Mouse (Mus musculus) CH12.LX (cell line): Measurements from ENCODE around the gene Olfr374. TPM values are rescaled to one million over a fixed set of nuclear protein-coding genes. Genes with fewer than 3 reads are reported as not detected.

ENCODE experiments used
- DNase-seq: peaks from one replicate; pipeline ENCODE4 v3.0.0-alpha.2; 2013; ENCODE audit errors: extremely low read depth
- H3K27ac ChIP-seq: 2 replicates; pipeline ENCODE4 v1.5.1; 2012; ENCODE audit warnings: low read depth, mild to moderate bottlenecking, control low read depth, moderate library complexity; ENCODE audit not compliant: insufficient read depth
- H3K27me3 ChIP-seq: replicated peaks from 2 replicates; pipeline ENCODE3; 2012; ENCODE audit warnings: inconsistent platforms
- H3K36me3 ChIP-seq, 2 experiments: replicated peaks in 1 of 2; 2 replicates each; pipeline versions ENCODE3 to v1.6.1; 2012; ENCODE audit warnings: inconsistent platforms in 1 of 2, low read length in 1 of 2, mild to moderate bottlenecking in 1 of 2, mixed read lengths in 1 of 2, moderate library complexity in 1 of 2; ENCODE audit not compliant: control insufficient read depth in 1 of 2, insufficient read depth in 1 of 2
- H3K4me1 ChIP-seq, 2 experiments: 2 replicates each; pipeline ENCODE4 v1.6.1; 2012; ENCODE audit warnings: inconsistent platforms in 1 of 2, moderate library complexity in 1 of 2; ENCODE audit not compliant: insufficient read depth in 2 of 2, control insufficient read depth in 1 of 2
- H3K4me2 ChIP-seq: 2 replicates; pipeline ENCODE4 v1.6.1; 2012; ENCODE audit warnings: low read depth, mild to moderate bottlenecking, control low read depth; ENCODE audit not compliant: poor library complexity, insufficient read depth, severe bottlenecking
- H3K4me3 ChIP-seq, 3 experiments: fragments of 150-350 bp in 1 of 3; sonication (generic) in 1 of 3; replicated peaks in 1 of 3; 2 replicates each; pipeline versions ENCODE3 to v1.5.1; 2011 to 2012; ENCODE audit warnings: low read depth in 2 of 3, low read length in 2 of 3, mild to moderate bottlenecking in 2 of 3, moderate library complexity in 2 of 3, control low read depth in 1 of 3, improper control_type of control experiment in 1 of 3, inconsistent platforms in 1 of 3, mixed read lengths in 1 of 3; ENCODE audit not compliant: poor library complexity in 1 of 3
- H3K79me2 ChIP-seq: replicated peaks from 2 replicates; pipeline ENCODE4 v1.6.1; 2012; ENCODE audit warnings: mild to moderate bottlenecking, moderate library complexity; ENCODE audit not compliant: control insufficient read depth, poor library complexity, insufficient read depth, severe bottlenecking; ENCODE audit errors: extremely low read depth
- H3K9ac ChIP-seq: 2 replicates; pipeline ENCODE4 v1.6.1; 2012; ENCODE audit warnings: low read depth, mild to moderate bottlenecking, control low read depth, moderate library complexity; ENCODE audit not compliant: insufficient read depth
- H3K9me3 ChIP-seq: replicated peaks from 2 replicates; pipeline ENCODE3; 2012; ENCODE audit warnings: low read length, inconsistent platforms, mixed read lengths
- BHLHE40 ChIP-seq: IDR thresholded peaks from 2 replicates; pipeline ENCODE4 v1.6.1; 2011; ENCODE audit warnings: mild to moderate bottlenecking, low read depth, low read length, improper control_type of control experiment
- CHD1 ChIP-seq: IDR thresholded peaks from 2 replicates; pipeline ENCODE4 v1.6.1; 2012; ENCODE audit warnings: low read depth, low read length, improper control_type of control experiment, inconsistent platforms
- CTCF ChIP-seq, 2 experiments: IDR thresholded peaks in 1 of 2; conservative IDR thresholded peaks in 1 of 2; 2 replicates each; pipeline ENCODE4 v1.5.1; 2011 to 2012; ENCODE audit warnings: low read depth in 2 of 2, low read length in 2 of 2, improper control_type of control experiment in 1 of 2, inconsistent platforms in 1 of 2, mild to moderate bottlenecking in 1 of 2, moderate library complexity in 1 of 2
- E2F4 ChIP-seq: IDR thresholded peaks from 2 replicates; pipeline ENCODE4 v1.6.1; 2011; ENCODE audit warnings: low read depth, low read length, improper control_type of control experiment; ENCODE audit not compliant: insufficient replicate concordance
- ETS1 ChIP-seq: conservative IDR thresholded peaks from 2 replicates; pipeline ENCODE4 v1.6.1; 2012; ENCODE audit warnings: low read depth, mild to moderate bottlenecking, inconsistent platforms, low read length, improper control_type of control experiment, moderate library complexity
- GABPA ChIP-seq: IDR thresholded peaks from 2 replicates; pipeline ENCODE4 v1.6.1; 2012; ENCODE audit warnings: low read depth, low read length, improper control_type of control experiment, inconsistent platforms; ENCODE audit not compliant: insufficient replicate concordance
- HCFC1 ChIP-seq: IDR thresholded peaks from 2 replicates; pipeline ENCODE4 v1.6.1; 2012; ENCODE audit warnings: low read depth, mild to moderate bottlenecking, inconsistent platforms, low read length, improper control_type of control experiment
- IRF4 ChIP-seq: IDR thresholded peaks from 2 replicates; pipeline ENCODE4 v1.6.1; 2014; ENCODE audit warnings: low read depth, mild to moderate bottlenecking, inconsistent platforms, low read length, improper control_type of control experiment
- JUN ChIP-seq: IDR thresholded peaks from 2 replicates; pipeline ENCODE4 v1.6.1; 2011; ENCODE audit warnings: low read depth, mild to moderate bottlenecking, low read length, improper control_type of control experiment, moderate library complexity; ENCODE audit not compliant: insufficient read depth
- JUND ChIP-seq: conservative IDR thresholded peaks from 2 replicates; pipeline ENCODE4 v1.6.1; 2011; ENCODE audit warnings: low read depth, low read length, improper control_type of control experiment
- KAT2A ChIP-seq: IDR thresholded peaks from 2 replicates; pipeline ENCODE4 v1.6.1; 2012; ENCODE audit warnings: low read length, improper control_type of control experiment, inconsistent platforms; ENCODE audit not compliant: insufficient replicate concordance
- MAX ChIP-seq: IDR thresholded peaks from 2 replicates; pipeline ENCODE4 v1.6.1; 2011; ENCODE audit warnings: low read length, improper control_type of control experiment
- MAZ ChIP-seq: IDR thresholded peaks from 2 replicates; pipeline ENCODE4 v1.6.1; 2012; ENCODE audit warnings: low read depth, mild to moderate bottlenecking, inconsistent platforms, low read length, improper control_type of control experiment, moderate library complexity
- MEF2A ChIP-seq: IDR thresholded peaks from 2 replicates; pipeline ENCODE4 v1.6.1; 2014; ENCODE audit warnings: low read depth, mild to moderate bottlenecking, inconsistent platforms, low read length, improper control_type of control experiment, borderline replicate concordance
- MYC ChIP-seq: IDR thresholded peaks from 2 replicates; pipeline ENCODE4 v1.6.1; 2011; ENCODE audit warnings: low read depth, mild to moderate bottlenecking, improper control_type of control experiment, low read length
- POLR2A ChIP-seq: IDR thresholded peaks from 2 replicates; pipeline ENCODE4 v1.6.1; 2011; ENCODE audit warnings: low read depth, mild to moderate bottlenecking, improper control_type of control experiment, low read length
- RAD21 ChIP-seq: IDR thresholded peaks from 2 replicates; pipeline ENCODE4 v1.6.1; 2011; ENCODE audit warnings: low read depth, mild to moderate bottlenecking, low read length, improper control_type of control experiment, moderate library complexity
- SIN3A ChIP-seq: IDR thresholded peaks from 2 replicates; pipeline ENCODE4 v1.6.1; 2012; ENCODE audit warnings: low read length, improper control_type of control experiment, inconsistent platforms
- TBP ChIP-seq: conservative IDR thresholded peaks from 2 replicates; pipeline ENCODE4 v1.6.1; 2011; ENCODE audit warnings: low read depth, low read length, improper control_type of control experiment
- UBTF ChIP-seq: IDR thresholded peaks from 2 replicates; pipeline ENCODE4 v1.6.1; 2012; ENCODE audit warnings: low read depth, mild to moderate bottlenecking, inconsistent platforms, low read length, improper control_type of control experiment, moderate library complexity
- USF1 ChIP-seq: IDR thresholded peaks from 2 replicates; pipeline ENCODE4 v1.6.1; 2014; ENCODE audit warnings: low read depth, mild to moderate bottlenecking, inconsistent platforms, low read length, improper control_type of control experiment
- USF2 ChIP-seq: conservative IDR thresholded peaks from 2 replicates; pipeline ENCODE4 v1.6.1; 2011; ENCODE audit warnings: low read depth, low read length, improper control_type of control experiment
- ZC3H11A ChIP-seq: IDR thresholded peaks from 2 replicates; pipeline ENCODE4 v1.6.1; 2012; ENCODE audit warnings: low read depth, mild to moderate bottlenecking, inconsistent platforms, low read length, improper control_type of control experiment
- ZKSCAN1 ChIP-seq: IDR thresholded peaks from 2 replicates; pipeline ENCODE4 v1.6.1; 2012; ENCODE audit warnings: low read depth, inconsistent platforms, low read length, improper control_type of control experiment, borderline replicate concordance
- ZNF384 ChIP-seq: IDR thresholded peaks from 2 replicates; pipeline ENCODE4 v1.6.1; 2012; ENCODE audit warnings: low read depth, low read length, improper control_type of control experiment, inconsistent platforms
- dilution Hi-C: fragments of 300-500 bp; cut with MboI; formaldehyde crosslinking; loops from 2 replicates; pipeline ENCODE4 v1.14.3; 2020; ENCODE audit warnings: low sequenced_read_pairs; ENCODE audit not compliant: extremely low pct_unique_long_range_greater_than_20kb, extremely low pct_ligation_motif_present
- in situ Hi-C: fragments of 300-500 bp; cut with MboI; formaldehyde crosslinking; loops from 3 replicates; pipeline ENCODE4 v1.14.3; 2019; ENCODE audit warnings: low sequenced_read_pairs, low pct_ligation_motif_present, low pct_unique_long_range_greater_than_20kb, mixed read lengths
- polyA plus RNA-seq: library from polyadenylated mRNA; unstranded; fragments of >175 nt; gene quantifications from 2 replicates; pipeline ENCODE4 v1.2.1, GENCODE M21; 2012; ENCODE audit warnings: low read depth; ENCODE audit not compliant: insufficient read length
- total RNA-seq, 2 experiments: library from RNA; depleted of rRNA; stranded (reverse); fragments of 300-350 nt in 1 of 2; fragments of >200 nt in 1 of 2; gene quantifications; 2 replicates each; pipeline ENCODE4 v1.2.3; 2012 to 2014

Olfr374 gene
- total and polyA plus RNA-seq, 3 experiments: not detected

DNA sequence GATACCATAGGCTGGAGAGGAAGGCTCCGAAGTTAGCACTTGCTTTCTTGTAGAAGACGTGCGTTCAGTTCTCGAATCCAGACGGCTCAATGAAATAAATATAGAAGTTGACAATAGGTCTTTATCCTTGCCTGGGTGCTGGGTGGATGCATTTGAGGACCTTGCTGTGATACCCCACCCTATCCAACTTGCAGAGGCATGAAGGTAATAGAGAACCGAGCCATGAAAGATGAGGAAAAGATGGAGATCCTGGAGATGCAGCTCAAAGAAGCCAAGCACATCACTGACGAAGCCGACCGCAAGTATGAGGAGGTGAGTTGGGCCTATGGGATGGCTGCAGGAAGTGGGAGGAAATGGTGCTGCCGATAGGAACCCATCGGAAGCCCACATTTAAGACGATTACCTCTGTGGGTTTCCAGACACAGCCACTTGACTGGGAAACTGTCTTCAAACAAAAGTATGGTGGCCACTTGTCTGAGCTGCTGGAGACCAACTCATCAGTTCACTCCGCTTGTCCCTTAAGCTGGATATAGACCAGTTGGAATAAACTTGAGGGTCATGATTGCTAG, 36.5 kb downstream of the Olfr374 start:
- dilution Hi-C loops: no loop called here
- Histone ChIP-seq H3K4me3 (no peak overlapping the region), H3K27me3 (no peaks in the 10 kb centered on the region), H3K9ac (no peak overlapping the region), H3K9me3 (no peaks in the 10 kb centered on the region), H3K4me2 (no peak overlapping the region), H3K36me3 (peaks cover 73 to 94% of the 10 kb centered on the region in 2 experiments), H3K79me2 (peaks cover 2% of the 10 kb centered on the region; the same call in 1 of the 2 replicates), H3K27ac (no peak overlapping the region), H3K4me1 (peaks cover 15 to 78% of the 10 kb centered on the region in 2 experiments)
- TF ChIP-seq MYC (no peak), BHLHE40 (no peak)
- in situ Hi-C loops: no loop called here
- no peak for DNase-seq

DNA sequence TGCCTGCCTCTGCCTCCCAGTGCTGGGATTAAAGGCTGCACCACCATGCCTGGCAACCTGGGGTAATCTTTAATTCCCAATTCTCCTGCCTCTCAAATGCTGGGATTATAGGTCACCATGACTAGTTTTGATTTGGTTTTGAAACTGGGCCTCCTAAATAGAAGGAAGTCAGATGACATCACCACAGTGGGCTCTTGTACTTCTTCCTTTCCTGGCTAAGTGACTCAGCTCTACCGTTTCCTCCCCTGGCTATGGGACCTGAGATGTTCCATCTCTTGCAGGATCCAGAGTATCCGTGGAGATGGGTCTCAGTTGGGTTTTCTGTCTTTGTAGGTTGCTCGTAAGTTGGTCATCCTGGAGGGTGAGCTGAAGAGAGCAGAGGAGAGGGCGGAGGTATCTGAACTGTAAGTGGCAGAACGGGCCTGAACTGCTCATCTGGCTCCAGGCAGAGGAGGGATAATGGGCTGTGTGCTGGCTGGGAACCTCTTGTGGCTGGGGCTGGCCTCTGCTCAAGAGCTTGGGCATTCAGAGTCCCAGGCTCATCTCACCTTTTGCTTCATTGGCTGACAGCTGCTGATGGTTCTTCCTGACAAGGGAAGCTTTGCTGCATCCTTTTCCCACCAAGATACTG, 37.6 kb downstream of the Olfr374 start:
- Histone ChIP-seq H3K36me3 (peaks cover 75 to 92% of the 10 kb centered on the region in 2 experiments), H3K4me3 (no peak overlapping the region), H3K4me1 (peaks cover 9 to 75% of the 10 kb centered on the region in 2 experiments), H3K27me3 (no peaks in the 10 kb centered on the region)
- dilution Hi-C loops: no loop called here
- TF ChIP-seq HCFC1 (no peak), UBTF (no peak), POLR2A (no peak), MAZ (no peak), MYC (no peak), KAT2A (no peak), MAX (no peak), CHD1 (no peak), TBP (no peak)
- TF ChIP-seq, all 38 proteins: peak for 0
- no peaks in the 10 kb centered on the region for H3K9me3 ChIP-seq
- H3K9ac ChIP-seq: no peak overlapping the region
- H3K79me2 ChIP-seq: no peaks in the 10 kb centered on the region
- H3K4me2 ChIP-seq: no peak overlapping the region
- peak overlapping the region; percentile 7; the same call in 1 of the 2 replicates for H3K27ac ChIP-seq
- in situ Hi-C loops: no loop called here
- no peak for DNase-seq

DNA sequence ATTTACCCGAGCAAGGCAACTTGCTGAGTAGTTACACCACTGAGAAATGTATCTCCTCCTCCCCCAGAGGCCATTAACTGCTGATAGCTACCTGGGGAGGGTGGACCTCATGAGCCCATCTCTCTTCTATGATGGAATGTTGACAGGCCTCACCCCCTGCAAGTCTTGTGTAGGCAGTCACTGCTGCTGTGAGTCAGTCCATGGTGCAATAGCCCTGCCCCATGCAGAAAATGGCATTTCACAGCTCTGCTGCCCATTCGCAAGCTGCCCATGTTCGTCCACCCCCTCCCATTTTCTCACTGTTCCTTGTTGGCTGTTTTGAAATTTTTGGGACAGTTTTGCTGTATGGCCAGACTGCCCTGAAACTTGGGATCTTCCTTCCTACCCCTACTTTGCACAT, 38.7 kb downstream of the Olfr374 start:
- in situ Hi-C loops: no loop called here
- H3K36me3 ChIP-seq: peaks cover 75 to 92% of the 10 kb centered on the region in 2 experiments
- dilution Hi-C loops: no loop called here
- TF ChIP-seq MEF2A: no peak
- TF ChIP-seq ETS1: no peak
- TF ChIP-seq IRF4: no peak
- no peak for TF ChIP-seq JUN
- TF ChIP-seq ZNF384: no peak
- TF ChIP-seq CHD1: no peak
- no peak for TF ChIP-seq SIN3A
- TF ChIP-seq MAZ: no peak
- TF ChIP-seq RAD21: no peak
- no peak for TF ChIP-seq POLR2A
- TF ChIP-seq GABPA: no peak
- no peak for TF ChIP-seq E2F4
- TF ChIP-seq ZKSCAN1: no peak
- TF ChIP-seq ZC3H11A: no peak
- TF ChIP-seq KAT2A: no peak
- TF ChIP-seq CTCF (conservative IDR thresholded peaks at IDR 0.05 in 1 of 2, IDR thresholded peaks at IDR 0.05 in 1 of 2; ENCODE audit: low read depth in 2 of 2, low read length in 2 of 2): no peak
- no peak for TF ChIP-seq USF2
- TF ChIP-seq USF1: no peak
- TF ChIP-seq JUND: no peak

More for the DNA sequence above, 38.7 kb downstream of the Olfr374 start:
- Histone ChIP-seq H3K4me3 (no peak overlapping the region), H3K9me3 (no peaks in the 10 kb centered on the region), H3K79me2 (no peaks in the 10 kb centered on the region; the same call in 1 of the 2 replicates), H3K27me3 (no peaks in the 10 kb centered on the region), H3K9ac (no peak overlapping the region), H3K4me1 (peaks cover 7 to 65% of the 10 kb centered on the region in 2 experiments), H3K27ac (no peak overlapping the region), H3K4me2 (no peak overlapping the region)
- DNase-seq: no peak
